Mouse (Mus musculus) forebrain, embryonic 10.5 days (tissue): ENCODE measurements at regions not wholly inside any gene's neighbourhood (a gene's known extent, or its start where the extent isn't known, plus 50 kb on each side); places are given as distances from the start of the nearest gene placed in this dataset.

Source experiments
- DNase-seq: peaks from one replicate; pipeline ENCODE4 v3.0.0-alpha.2; 2017; ENCODE audit warnings: low spot score; ENCODE audit errors: extremely low spot score
- H3K27ac ChIP-seq: fragments of 300-500 bp; sonication (generic); 2 replicates; pipeline ENCODE4 v1.5.1; 2016; ENCODE audit warnings: mild to moderate bottlenecking
- H3K27me3 ChIP-seq: fragments of 300-500 bp; sonication (generic); 2 replicates; pipeline ENCODE4 v1.6.1; 2016; ENCODE audit warnings: mild to moderate bottlenecking; ENCODE audit not compliant: poor library complexity, severe bottlenecking
- H3K36me3 ChIP-seq: fragments of 300-500 bp; sonication (generic); replicated peaks from 2 replicates; pipeline ENCODE4 v1.6.1; 2016; ENCODE audit warnings: mild to moderate bottlenecking, moderate library complexity
- H3K4me1 ChIP-seq: fragments of 300-500 bp; sonication (generic); 2 replicates; pipeline ENCODE4 v1.6.1; 2016
- H3K4me3 ChIP-seq: fragments of 300-500 bp; sonication (generic); 2 replicates; pipeline ENCODE4 v1.5.1; 2016; ENCODE audit warnings: mild to moderate bottlenecking, moderate library complexity
- H3K9me3 ChIP-seq: fragments of 300-500 bp; sonication (generic); 2 replicates; pipeline ENCODE4 v1.6.1; 2016; ENCODE audit warnings: mild to moderate bottlenecking, moderate library complexity
- WGBS: fragments of 180-500 bp; shearing (Covaris S2); methylation state at CpG from one replicate; pipeline ENCODE4 v1.1.7; 2016; 5-methylcytosine and 5-hydroxymethylcytosine counted together

DNA sequence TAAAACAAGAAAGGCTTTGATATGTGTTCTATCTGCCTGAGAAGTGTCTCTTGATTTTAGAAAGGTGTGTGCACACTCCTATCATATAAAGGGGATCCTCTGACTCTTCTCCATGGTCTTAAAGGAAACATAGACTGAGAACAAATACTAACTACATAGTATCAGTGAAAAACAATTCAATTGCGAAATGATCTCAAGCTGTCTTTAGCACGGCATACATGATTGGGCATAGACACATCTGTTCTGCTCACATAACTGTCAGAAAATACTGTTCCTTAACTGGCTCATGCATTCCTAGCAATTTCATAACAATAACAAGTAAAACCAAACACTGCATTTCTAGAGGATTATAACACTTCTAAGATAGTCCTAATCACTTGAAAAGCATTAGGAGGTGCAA lies 95.5 kb upstream of the Kitl start:
- no peaks in the 10 kb centered on the region for H3K36me3 ChIP-seq
- H3K4me3 ChIP-seq: no peak overlapping the region
- no peak for DNase-seq
- H3K4me1 ChIP-seq: peaks cover 11% of the 10 kb centered on the region
- H3K9me3 ChIP-seq: no peaks in the 10 kb centered on the region
- H3K27me3 ChIP-seq: no peaks in the 10 kb centered on the region
- 91% methylated on average over 2 of the region's 2 CpGs for WGBS
- H3K27ac ChIP-seq: no peak overlapping the region

DNA sequence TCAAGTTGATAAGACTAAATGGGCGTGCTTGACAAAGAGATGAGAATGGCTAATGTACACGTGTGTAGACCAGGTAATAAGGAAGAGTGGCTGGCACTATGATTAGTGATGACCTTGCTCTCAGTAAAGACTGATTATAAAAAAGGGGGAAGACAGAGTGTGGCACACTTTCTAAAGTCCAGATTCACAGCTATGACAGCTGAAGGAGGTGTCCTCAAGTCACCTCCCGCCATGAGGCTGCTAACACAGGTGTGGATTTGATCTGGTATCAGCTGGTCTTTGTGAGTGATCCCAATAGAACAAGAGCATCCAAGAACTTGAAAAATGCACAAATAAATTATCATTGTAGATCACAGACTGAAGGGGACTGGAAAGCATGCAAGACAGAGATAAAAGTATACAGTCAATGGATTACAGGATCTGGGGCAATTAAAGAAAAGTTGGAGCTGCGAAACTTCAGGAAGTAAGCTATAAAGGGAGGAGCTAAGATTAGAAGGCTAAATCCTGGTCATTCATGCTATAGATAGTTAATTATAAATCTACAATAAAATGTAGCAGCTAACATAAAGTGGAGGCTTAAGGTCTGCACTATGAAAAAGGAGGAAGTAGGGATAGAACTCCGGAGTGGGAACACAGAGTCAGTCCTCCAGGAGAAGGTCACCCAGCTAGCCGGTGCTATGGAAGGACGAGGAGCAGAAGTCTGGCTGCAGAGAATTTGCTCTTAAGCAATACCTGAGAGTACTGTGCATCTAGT lies 96.7 kb upstream of the Kitl start:
- H3K36me3 ChIP-seq: no peaks in the 10 kb centered on the region
- WGBS: 91% methylated on average over 7 of the region's 7 CpGs
- no peak overlapping the region for H3K4me3 ChIP-seq
- H3K27ac ChIP-seq: no peak overlapping the region
- peaks cover 11% of the 10 kb centered on the region for H3K4me1 ChIP-seq
- no peaks in the 10 kb centered on the region for H3K27me3 ChIP-seq
- H3K9me3 ChIP-seq: no peaks in the 10 kb centered on the region
- no peak for DNase-seq

DNA sequence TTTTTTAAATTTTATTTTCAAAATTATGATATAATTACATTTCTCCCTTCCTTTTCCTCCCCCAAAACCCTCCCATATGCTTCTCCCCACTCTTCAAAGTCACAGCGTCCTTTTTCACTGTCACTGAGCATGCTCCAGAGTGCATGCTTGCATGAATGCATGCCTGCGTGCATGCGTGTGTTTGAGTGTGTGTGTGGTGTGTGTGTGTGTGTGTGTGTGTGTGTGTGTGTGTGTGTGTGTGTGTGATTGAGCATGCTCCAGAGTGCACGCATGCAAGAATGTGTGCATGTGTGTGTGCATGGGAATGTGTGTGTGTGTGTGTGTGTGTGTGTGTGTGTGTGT lies 101.6 kb upstream of the Kitl start:
- no peak overlapping the region for H3K27ac ChIP-seq
- H3K4me1 ChIP-seq: peaks cover 1% of the 10 kb centered on the region
- WGBS: 92% methylated on average over 4 of the region's 4 CpGs
- no peak overlapping the region for H3K4me3 ChIP-seq
- H3K27me3 ChIP-seq: peaks cover 24% of the 10 kb centered on the region
- H3K36me3 ChIP-seq: no peaks in the 10 kb centered on the region
- DNase-seq: no peak
- H3K9me3 ChIP-seq: no peaks in the 10 kb centered on the region

DNA sequence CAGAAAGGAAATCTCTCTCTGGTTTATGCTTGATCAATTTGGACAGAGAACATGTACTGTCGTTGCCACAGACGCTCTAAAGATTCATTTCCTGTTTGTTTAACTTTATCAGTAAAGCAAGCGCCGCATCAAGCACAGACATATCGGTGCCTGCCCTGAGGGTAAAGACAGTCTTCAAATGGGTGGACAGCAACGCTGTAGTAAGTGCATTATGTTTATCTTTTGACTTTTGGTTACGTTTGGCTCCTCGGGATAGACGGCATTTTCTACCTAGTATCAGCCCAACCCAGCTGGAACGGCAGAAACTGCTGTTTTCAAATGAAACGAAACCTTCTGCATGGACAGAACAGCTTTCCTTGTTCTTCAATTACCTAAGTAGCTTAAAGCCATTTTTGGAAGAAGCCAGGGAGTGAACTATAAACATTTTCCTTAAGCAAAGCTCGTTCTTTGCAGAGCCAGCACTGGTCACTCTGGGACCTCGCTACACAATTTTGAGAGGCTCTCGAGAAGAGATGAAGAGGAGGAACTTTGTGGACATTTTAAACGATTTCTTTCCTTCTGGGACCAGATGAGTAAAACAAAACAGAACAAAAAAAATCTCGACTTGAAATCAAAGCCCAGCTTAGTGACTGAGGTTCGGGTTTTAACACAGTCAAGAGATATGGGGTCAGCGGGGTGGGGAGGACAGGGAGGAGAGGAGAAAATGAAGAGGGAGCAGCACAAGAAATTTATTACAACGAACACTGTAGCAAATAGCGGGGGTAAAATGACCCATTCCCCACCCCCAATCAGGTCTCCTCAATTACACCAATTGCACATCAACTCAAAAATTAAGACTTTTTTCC lies 102.2 kb upstream of the Kitl start:
- Histone ChIP-seq H3K9me3 (no peaks in the 10 kb centered on the region), H3K36me3 (no peaks in the 10 kb centered on the region), H3K27ac (no peak overlapping the region), H3K27me3 (peaks cover 24% of the 10 kb centered on the region), H3K4me1 (peaks cover 7% of the 10 kb centered on the region), H3K4me3 (no peak overlapping the region)
- WGBS: 64% methylated on average over 20 of the region's 20 CpGs
- DNase-seq: no peak

DNA sequence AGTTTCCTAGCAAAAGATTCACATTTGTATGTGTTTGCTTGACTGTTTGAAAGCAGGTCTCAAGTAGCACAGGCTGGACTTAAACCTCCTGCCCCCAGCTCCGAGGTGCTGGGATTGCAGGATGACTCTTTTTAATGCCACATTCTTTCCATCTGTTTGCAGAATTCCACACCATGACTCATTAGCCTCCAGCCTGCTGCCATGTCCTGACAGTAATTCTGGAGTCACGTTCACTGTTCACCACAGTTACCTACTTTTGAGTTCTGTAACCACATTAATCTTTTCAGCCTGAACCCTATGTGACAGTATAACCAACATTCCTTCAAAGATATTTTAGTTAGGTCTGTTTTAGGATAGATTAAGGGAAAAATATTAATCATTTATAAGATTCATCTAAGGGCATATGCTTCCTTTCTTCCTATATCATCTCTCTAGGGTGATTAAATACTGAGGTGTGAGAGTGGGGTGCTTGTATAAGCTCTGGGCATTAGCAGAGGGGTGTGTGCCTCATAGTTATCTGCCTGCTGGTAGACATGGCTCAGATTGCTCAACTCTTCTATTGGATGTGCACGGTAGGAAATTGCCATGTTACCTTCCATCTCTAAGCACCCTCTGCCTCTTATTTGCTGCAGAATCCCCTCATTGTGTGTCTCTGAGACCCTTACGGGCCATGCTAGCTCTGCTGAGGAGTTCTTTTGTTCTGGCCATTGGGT lies 105.3 kb upstream of the Kitl start:
- 79% methylated on average over 4 of the region's 4 CpGs for WGBS
- peaks cover 40% of the 10 kb centered on the region for H3K27me3 ChIP-seq
- no peak overlapping the region for H3K4me3 ChIP-seq
- H3K9me3 ChIP-seq: no peaks in the 10 kb centered on the region
- no peak for DNase-seq
- H3K4me1 ChIP-seq: peaks cover 12% of the 10 kb centered on the region
- no peak overlapping the region for H3K27ac ChIP-seq
- no peaks in the 10 kb centered on the region for H3K36me3 ChIP-seq

DNA sequence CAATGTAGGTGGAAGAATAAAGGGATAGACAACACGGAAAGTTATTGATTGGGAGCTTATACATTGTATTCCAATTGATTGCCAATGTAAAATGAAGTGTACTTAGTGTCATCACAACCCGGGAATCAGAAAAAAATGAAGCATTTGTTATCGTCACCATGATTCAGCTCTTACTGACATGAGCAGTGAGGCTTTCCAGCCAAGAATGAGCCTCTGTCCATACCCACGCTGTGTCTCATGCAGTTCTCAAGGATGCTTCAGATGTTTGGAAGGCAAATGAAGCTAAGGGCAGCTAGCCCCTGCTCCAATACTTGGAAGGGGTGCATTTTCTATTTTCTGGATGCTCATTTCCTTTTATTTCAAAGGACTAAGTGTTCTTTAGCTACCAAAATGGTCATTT lies 107.4 kb upstream of the Kitl start:
- Histone ChIP-seq H3K4me3 (no peak overlapping the region), H3K4me1 (peaks cover 12% of the 10 kb centered on the region), H3K27ac (no peak overlapping the region), H3K36me3 (no peaks in the 10 kb centered on the region), H3K9me3 (no peaks in the 10 kb centered on the region), H3K27me3 (peaks cover 42% of the 10 kb centered on the region)
- no peak for DNase-seq
- 69% methylated on average over 4 of the region's 4 CpGs for WGBS

DNA sequence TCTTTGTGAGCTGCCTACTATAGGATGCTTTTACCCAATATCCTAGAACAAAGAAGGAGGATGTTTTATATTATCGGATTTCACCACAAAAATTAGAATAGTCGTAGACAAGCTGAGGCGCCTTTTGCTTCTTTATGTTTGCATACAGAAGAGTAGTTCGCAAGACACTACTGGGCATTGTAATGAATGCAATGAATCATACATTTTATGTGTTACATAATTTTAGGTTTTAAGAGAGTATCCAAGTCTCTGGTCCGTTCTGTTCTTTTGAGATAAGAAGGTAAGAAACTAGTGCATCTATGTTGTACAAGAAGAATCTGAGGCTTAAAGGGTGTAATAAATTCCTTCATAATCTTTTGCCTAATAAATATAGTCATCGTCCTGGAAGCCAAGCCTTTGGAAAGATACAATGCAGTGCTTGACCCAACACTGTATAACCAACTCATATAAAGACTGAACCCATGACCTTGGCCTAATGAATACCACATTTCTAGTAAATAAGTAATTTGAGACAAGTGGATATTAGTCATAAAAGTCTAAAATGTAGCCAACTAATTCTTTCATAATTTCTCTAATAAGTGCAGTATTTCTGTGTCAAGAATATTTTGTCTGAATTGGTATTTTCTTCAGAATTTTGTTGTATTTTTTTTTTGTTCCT lies 108.5 kb upstream of the Kitl start:
- no peak overlapping the region for H3K4me3 ChIP-seq
- H3K27ac ChIP-seq: no peak overlapping the region
- H3K4me1 ChIP-seq: peaks cover 12% of the 10 kb centered on the region
- peaks cover 42% of the 10 kb centered on the region for H3K27me3 ChIP-seq
- no peaks in the 10 kb centered on the region for H3K36me3 ChIP-seq
- DNase-seq: no peak
- 89% methylated on average over 6 of the region's 6 CpGs for WGBS
- no peaks in the 10 kb centered on the region for H3K9me3 ChIP-seq

DNA sequence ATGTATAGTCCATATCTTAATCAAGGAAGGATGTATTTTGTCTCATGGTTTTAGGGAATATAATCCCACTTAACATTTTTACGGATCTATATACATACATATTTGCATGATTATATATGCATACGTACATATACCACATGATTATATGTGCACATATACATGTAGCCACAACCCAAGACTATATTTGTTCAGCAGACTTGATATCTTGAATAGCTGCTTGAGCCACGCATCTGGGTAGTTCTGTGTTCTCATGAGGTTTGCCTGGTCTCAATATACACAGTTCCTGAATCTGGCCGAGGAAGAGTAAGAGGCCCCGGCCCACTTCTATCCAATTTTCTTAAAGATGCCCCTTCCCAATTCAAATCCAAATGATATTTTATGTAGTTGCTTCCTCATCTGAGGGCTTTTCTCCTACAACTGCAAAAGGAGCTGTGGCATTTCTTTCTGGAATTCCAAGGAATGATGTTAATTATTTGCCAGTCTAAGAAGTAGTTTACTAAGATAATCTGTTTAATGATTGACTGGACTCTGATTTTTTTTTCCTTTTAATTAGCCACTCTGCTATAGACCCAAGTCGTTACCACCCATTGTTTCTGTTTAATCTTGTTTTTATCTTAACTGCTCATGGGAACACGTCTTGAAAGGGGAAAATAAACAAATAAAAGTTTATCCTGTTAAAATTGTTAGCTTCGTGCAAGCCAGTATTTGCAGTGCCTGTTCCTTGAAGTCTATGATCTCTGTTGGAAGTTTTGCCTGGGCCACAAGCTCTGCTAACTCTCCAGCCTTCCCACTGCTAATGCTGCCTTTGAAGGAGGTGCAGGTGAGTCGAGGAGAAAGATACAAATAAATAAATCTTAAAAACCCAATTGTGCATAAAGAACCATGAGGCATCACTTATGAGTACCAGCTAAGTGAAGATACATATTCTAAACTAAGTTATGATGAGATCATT lies 112.9 kb upstream of the Kitl start:
- H3K27me3 ChIP-seq: peaks cover 19% of the 10 kb centered on the region
- 66% methylated on average over 9 of the region's 9 CpGs for WGBS
- DNase-seq: no peak
- H3K27ac ChIP-seq: no peak overlapping the region
- no peaks in the 10 kb centered on the region for H3K36me3 ChIP-seq
- no peak overlapping the region for H3K4me3 ChIP-seq
- no peaks in the 10 kb centered on the region for H3K4me1 ChIP-seq
- H3K9me3 ChIP-seq: no peaks in the 10 kb centered on the region

DNA sequence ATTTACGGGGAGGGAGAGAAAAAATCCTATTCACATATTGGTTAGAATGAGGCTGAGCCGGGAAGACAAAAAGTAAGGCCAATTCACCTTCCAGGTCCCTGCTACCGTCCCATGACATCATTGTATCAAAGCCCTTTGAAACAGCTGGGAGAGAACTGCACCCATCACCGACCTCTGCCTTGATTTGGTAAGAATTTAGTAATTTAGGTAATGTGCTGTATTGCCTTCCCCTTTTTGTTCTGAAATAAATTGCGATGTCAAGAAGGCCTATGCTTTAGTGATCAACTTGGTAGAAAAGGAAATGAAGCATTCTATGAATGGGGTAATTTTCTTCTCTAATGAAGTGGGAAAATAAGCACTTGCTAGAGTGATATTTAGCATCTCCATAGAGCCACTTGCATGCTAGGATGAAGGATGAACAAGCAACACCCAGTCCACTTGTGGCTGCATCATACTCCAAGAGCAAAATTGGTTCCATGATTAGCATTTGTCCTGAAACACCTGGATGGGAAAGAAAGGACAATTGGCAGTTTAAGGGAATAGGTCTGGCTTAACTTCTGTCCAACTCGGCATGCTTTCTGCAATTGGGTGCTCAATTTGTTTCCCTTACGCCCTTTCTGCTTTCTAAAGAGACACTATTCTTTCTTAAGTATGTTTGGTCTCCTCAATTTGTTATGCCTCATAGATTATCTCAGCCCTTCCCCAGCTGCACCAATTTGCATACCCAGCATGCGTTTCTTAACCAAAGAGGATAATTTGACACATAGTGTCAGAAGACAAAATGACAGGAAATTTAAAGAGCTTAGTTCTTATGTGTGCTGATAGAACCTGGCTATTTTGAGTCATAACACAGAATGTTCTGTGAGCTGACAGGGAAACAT lies 114.2 kb upstream of the Kitl start:
- no peak overlapping the region for H3K27ac ChIP-seq
- no peaks in the 10 kb centered on the region for H3K4me1 ChIP-seq
- DNase-seq: no peak
- 74% methylated on average over 8 of the region's 8 CpGs for WGBS
- no peaks in the 10 kb centered on the region for H3K9me3 ChIP-seq
- no peaks in the 10 kb centered on the region for H3K36me3 ChIP-seq
- H3K27me3 ChIP-seq: peaks cover 13% of the 10 kb centered on the region
- no peak overlapping the region for H3K4me3 ChIP-seq

DNA sequence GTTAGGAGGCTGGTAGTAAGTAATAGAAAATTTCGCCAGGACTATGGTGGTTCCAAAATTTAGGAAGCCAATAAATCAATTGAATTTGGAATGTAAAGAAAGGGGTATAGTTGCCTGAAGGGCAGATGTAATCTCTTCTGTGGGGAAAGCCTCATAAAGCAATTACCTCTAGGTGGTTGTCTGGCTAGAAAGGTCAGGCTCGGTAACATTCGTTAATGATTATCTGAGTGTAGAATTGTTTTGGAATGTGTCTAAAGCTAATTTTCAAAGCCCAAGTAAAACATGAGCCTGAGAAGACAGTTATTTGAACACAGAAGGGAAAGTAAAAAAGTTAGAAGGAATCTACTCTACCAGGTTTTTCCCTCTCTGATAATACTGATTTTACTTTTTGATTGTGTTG lies 121.4 kb upstream of the Kitl start:
- DNase-seq: no peak
- Histone ChIP-seq H3K27ac (no peak overlapping the region), H3K4me3 (no peak overlapping the region), H3K27me3 (no peaks in the 10 kb centered on the region), H3K9me3 (no peaks in the 10 kb centered on the region), H3K4me1 (0 out of 2 replicates have a peak, but pooled peaks cover 3% of the 10 kb centered on the region), H3K36me3 (no peaks in the 10 kb centered on the region)
- 44% methylated on average over 3 of the region's 3 CpGs for whole genome bisulfite sequencing

DNA sequence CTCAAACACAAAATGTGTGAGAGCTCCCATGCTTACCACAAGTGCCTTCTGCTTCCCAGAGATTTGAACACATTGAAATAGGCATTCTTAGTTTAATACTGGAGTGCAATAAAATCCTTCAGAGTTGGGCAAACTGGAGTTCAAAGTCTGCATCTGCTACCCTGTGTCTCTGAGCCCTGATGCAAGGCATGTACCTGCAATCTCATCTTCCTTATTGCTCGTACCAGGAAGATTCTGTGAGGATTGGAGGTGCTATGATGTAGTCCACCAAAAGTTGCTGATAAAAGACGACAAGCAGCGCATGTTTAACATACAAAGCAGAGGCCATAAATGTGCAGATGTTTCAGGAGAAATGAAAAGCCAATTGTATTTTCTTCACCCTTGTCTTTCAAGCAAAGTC lies 123.5 kb upstream of the Kitl start:
- DNase-seq: no peak
- Histone ChIP-seq H3K4me3 (no peak overlapping the region), H3K27ac (no peak overlapping the region), H3K4me1 (0 out of 2 replicates have a peak, but pooled peaks cover 3% of the 10 kb centered on the region), H3K27me3 (no peaks in the 10 kb centered on the region), H3K36me3 (no peaks in the 10 kb centered on the region), H3K9me3 (no peaks in the 10 kb centered on the region)
- 92% methylated on average over 3 of the region's 3 CpGs for WGBS
